Mouse (Mus musculus): ENCODE data around the gene Gadd45g. TPM values are rescaled to one million over a fixed set of nuclear protein-coding genes. Genes with fewer than 3 reads are reported as not detected.

Gadd45g gene
- 47.3 and 49.5 TPM in 2 replicates for polyA plus RNA-seq (2015; fragmentation: Nextera tagmentation; extraction: Ambion mirVana)

DNA sequence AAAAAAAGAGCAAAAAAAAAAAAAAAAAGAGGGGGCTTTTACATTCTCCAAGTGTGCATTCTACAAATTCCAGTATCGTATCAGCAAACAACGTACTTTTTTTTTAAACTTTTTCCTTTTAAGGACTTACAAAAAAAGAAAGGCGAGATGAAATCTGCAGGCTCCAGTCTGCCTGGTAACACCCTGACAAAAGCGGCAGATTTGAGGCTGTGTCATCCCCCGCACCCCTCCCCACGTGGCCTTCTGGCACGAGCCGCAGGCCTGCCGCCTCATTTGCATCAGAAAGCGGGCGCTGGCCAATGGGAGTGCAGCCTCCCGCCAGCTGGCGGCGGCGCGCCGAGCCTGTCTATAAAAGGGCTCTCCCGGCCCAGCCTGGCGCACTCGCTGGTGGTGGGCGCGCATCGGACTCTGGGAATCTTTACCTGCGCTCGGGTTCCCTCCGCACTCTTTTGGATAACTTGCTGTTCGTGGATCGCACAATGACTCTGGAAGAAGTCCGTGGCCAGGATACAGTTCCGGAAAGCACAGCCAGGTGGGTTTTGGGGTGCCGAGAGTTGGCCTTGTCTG, at the start of gene Gadd45g:
Gadd45g (plus strand) TSS at position 378 of the 567 bp plus-strand sequence.
- Histone ChIP-seq H3K4me2 (replicated peaks) (peak within 1 kb of the TSS; percentile 94), H3K4me1 (peaks cover 67% of the 10 kb centered on the region), H3K27me3 (peaks cover 5% of the 10 kb centered on the region; the same call in 1 of the 2 replicates), H3K9me3 (no peaks in the 10 kb centered on the region), H3K4me3 (peak within 1 kb of the TSS; percentile 67), H3K27ac (peak within 1 kb of the TSS; percentile 72), H3K36me3 (no peaks in the 10 kb centered on the region), H3K9ac (peak within 1 kb of the TSS; percentile 77)
- under 1% methylated on average over 31 of the region's 31 CpGs for WGBS
- peak; percentile 78 for ATAC-seq (ENCODE audit: low FRiP score, low read depth)

DNA sequence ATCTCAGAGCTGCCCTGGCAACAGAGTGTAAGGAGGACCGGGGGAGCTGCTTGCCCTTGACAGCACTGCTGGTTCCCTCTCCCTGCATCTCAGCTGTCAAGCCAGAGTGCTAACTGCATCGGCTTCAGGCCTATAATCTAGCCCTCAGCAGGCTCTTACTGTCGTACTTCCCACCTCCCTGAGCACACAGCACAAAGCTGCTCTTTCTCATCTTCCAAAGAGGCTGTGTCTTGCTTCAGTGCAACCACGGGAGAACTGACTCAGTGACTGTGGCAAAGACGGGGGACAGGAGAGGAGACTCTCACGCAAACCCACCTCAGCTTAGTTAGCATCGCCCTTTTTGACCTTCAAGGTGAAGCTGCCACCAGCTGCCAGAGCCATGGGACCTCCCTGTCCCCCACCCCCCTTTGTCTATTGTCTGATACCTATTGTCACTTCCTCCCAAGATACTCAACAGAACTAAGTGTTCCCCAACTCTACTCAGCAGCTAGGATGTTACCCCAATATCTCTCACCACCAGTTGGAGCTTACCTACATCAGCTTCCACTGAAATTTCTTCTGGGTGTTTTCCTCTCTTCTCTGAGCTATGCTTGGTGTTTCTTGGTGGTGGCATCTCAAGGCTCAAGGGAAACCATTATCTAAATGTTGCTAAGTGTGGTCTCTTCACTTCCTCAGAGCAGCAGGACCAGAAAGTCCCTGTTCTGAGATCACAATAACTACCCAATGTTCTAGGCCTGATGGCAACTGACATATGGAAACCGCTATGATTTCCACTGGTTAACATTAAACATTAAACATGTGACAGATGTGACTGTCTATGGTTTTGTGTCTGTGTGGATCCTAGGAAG, 48.4 kb upstream of the Gadd45g start:
- Histone ChIP-seq H3K4me1 (no peaks in the 10 kb centered on the region), H3K9me3 (no peaks in the 10 kb centered on the region), H3K27ac (no peak overlapping the region), H3K4me3 (no peak overlapping the region), H3K9ac (no peak overlapping the region), H3K4me2 (replicated peaks) (no peak overlapping the region), H3K36me3 (no peaks in the 10 kb centered on the region), H3K27me3 (no peaks in the 10 kb centered on the region; the same call in 1 of the 2 replicates)
- no peak for ATAC-seq (ENCODE audit: low FRiP score, low read depth)
- WGBS, result 57% methylated on average over 8 of the region's 8 CpGs

DNA sequence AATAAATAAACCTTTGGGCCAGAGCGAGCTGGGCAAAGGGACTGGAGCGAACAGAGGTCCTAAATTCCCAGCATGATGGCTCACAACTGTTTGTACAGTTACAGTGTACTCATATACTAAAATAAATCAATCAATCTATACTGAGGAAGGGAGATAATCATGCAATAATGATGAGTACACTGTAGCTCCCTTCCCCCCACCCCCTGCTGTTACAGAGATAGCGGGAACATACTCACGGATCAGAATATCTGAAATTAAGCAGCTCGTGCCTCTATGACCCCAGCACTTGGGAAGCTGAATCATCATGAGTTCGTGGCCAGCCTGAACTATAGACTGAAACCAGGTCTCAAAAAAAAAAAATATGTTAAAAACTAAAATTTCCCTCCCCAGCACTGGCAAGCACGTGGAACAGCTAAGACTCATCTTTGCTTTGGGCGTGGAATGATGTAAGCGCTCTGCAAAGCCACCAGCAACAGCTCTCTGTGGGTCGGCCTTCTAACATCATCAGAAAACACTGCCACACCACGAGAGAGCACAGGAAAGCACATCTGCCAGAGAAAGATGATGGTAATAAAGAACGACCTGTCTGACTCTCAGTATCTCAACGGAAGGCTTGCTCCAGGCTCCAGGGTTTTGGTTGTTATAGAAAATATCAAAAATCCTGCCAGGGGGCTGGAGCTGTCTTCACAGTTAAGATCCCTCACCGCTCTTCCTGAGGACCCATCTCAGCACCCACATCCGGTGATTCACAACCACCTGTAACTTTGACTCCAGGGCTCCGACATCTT, 46.5 kb upstream of the Gadd45g start:
- ATAC-seq (ENCODE audit: low FRiP score, low read depth), result no peak
- no peak overlapping the region for H3K27ac ChIP-seq
- no peak overlapping the region for H3K4me3 ChIP-seq
- no peaks in the 10 kb centered on the region for H3K27me3 ChIP-seq
- no peaks in the 10 kb centered on the region for H3K9me3 ChIP-seq
- no peaks in the 10 kb centered on the region for H3K36me3 ChIP-seq
- 80% methylated on average over 16 of the region's 16 CpGs for WGBS
- no peak overlapping the region for H3K4me2 ChIP-seq (replicated peaks)
- H3K9ac ChIP-seq, result no peak overlapping the region
- no peaks in the 10 kb centered on the region for H3K4me1 ChIP-seq

DNA sequence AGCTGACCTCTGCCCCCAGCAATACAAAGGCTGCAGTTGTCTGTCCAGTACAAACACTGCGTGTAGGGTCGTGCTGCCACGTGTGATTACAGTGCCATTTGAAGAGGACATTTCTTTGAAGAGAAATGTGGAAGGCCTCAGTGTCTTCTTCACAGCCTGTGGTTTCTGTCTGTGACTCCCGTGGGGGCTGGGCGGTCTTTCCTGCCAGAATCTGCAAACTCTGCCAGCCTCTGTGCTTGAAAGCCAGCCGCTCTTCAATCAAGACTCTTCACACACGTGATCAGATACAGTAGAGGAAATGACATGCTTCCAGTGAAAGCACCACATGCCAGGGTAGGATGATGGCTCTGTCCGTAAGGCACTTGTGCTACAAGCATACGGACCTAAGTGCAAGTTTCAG, 45.6 kb upstream of the Gadd45g start:
- 67% methylated on average over 9 of the region's 9 CpGs for WGBS
- no peaks in the 10 kb centered on the region for H3K27me3 ChIP-seq
- no peak for ATAC-seq (ENCODE audit: low FRiP score, low read depth)
- no peaks in the 10 kb centered on the region for H3K36me3 ChIP-seq
- no peak overlapping the region for H3K4me2 ChIP-seq (replicated peaks)
- H3K27ac ChIP-seq, result no peak overlapping the region
- H3K9ac ChIP-seq, result no peak overlapping the region
- H3K9me3 ChIP-seq, result no peaks in the 10 kb centered on the region
- H3K4me3 ChIP-seq, result no peak overlapping the region
- no peaks in the 10 kb centered on the region for H3K4me1 ChIP-seq

- 67% methylated on average over 4 of the region's 4 CpGs for WGBS
- Histone ChIP-seq H3K27ac (no peak overlapping the region), H3K4me3 (no peak overlapping the region), H3K4me2 (replicated peaks) (no peak overlapping the region), H3K27me3 (no peaks in the 10 kb centered on the region), H3K4me1 (no peaks in the 10 kb centered on the region), H3K9me3 (no peaks in the 10 kb centered on the region), H3K9ac (no peak overlapping the region), H3K36me3 (no peaks in the 10 kb centered on the region)
- ATAC-seq (ENCODE audit: low FRiP score, low read depth), result no peak
These were observed 40.8 kb upstream of the Gadd45g start for GRCm38 (mm10) chr13:51805634-51806033.

DNA sequence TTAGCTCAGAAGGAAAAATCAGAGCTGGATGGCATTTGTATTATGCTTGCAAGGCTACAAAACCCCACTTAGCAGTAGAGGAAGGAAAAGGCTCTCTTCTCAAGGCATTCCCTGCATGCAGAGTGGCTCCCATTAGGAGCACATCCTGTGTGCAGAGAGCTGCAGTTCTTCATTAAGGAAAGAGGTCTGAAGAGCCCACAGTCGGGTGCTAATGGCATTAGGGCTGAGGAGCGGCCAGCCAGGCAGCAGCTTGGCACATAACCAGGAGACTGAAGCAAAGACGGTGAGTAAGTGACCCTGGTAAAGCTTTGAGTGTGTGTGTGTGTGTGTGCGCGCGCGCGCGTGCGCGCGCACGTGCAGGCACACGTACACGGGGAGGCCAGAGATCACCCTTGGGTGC, 40.3 kb upstream of the Gadd45g start:
- 73% methylated on average over 15 of the region's 15 CpGs for WGBS
- no peaks in the 10 kb centered on the region for H3K9me3 ChIP-seq
- no peak for ATAC-seq (ENCODE audit: low FRiP score, low read depth)

GRCm38 (mm10) chr13:51808141-51808540, 38.3 kb upstream of the Gadd45g start:
- Histone ChIP-seq H3K4me1 (peaks cover under 1% of the 10 kb centered on the region; the same call in 1 of the 2 replicates), H3K27ac (no peak overlapping the region), H3K27me3 (no peaks in the 10 kb centered on the region), H3K9ac (no peak overlapping the region), H3K9me3 (no peaks in the 10 kb centered on the region), H3K36me3 (no peaks in the 10 kb centered on the region), H3K4me2 (replicated peaks) (no peak overlapping the region), H3K4me3 (no peak overlapping the region)
- ATAC-seq (ENCODE audit: low FRiP score, low read depth), result no peak
- WGBS, result 33% methylated on average over 12 of the region's 12 CpGs

More for the DNA sequence above, 40.3 kb upstream of the Gadd45g start:
- H3K4me3 ChIP-seq, result no peak overlapping the region
- H3K36me3 ChIP-seq, result no peaks in the 10 kb centered on the region
- no peaks in the 10 kb centered on the region for H3K4me1 ChIP-seq
- H3K4me2 ChIP-seq (replicated peaks), result no peak overlapping the region
- no peak overlapping the region for H3K9ac ChIP-seq
- no peak overlapping the region for H3K27ac ChIP-seq
- no peaks in the 10 kb centered on the region for H3K27me3 ChIP-seq

DNA sequence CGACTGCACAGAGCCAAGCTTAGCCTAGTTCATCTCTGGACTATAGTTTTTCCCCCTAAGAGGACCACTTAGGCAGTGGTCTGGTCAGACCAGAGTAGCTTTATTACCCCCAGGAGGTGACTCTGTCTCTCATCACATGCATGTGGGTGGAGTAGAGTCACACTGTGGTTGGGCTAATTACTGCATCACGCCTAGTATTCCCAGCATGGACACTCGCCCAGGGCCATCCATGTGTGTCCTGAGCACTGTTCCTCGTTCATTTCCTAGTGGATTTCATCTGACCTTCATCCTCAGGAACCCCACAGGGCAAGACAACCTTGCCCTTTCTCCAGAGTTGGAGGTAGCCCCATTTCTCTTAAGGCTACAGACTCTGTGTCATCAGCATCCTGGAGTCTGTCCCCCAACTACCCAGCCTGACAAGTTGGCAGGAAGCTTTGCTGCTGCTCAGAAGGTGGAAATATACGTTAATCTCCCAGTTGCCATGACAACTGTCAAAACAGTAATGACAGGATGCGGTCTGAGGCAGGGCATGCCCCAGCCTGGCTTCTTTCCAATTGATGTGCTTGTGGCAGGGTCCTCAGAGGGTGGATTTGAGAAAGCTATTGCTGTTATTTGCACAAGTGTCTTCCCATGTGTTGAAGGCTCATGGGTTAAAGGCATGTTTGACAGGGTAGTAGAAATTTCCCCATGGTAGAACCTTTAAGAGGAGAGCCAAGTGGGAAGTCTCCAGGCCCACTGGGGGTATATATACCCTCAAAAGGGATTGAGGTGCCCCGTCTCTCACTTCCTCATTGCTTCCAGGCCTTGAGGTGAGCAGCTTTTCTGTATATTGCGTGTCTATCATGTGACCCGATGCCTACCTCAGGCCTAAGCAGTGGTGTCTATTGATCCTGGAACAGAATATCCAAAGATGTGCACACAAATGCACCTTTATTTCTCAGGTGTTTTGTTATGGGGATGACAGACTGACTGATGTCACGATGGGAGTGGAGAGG, 32.6 kb upstream of the Gadd45g start:
- Histone ChIP-seq H3K4me2 (replicated peaks) (no peak overlapping the region), H3K27me3 (no peaks in the 10 kb centered on the region), H3K4me1 (peaks cover 19% of the 10 kb centered on the region), H3K4me3 (no peak overlapping the region), H3K9me3 (no peaks in the 10 kb centered on the region), H3K9ac (no peak overlapping the region), H3K27ac (no peak overlapping the region), H3K36me3 (no peaks in the 10 kb centered on the region)
- ATAC-seq (ENCODE audit: low FRiP score, low read depth), result no peak
- 44% methylated on average over 10 of the region's 10 CpGs for WGBS

GRCm38 (mm10) chr13:51814646-51815045, 31.8 kb upstream of the Gadd45g start:
- 85% methylated on average over 6 of the region's 6 CpGs for WGBS
- no peak for ATAC-seq (ENCODE audit: low FRiP score, low read depth)
- no peak overlapping the region for H3K4me3 ChIP-seq
- H3K4me1 ChIP-seq, result peaks cover 19% of the 10 kb centered on the region
- H3K9me3 ChIP-seq, result no peaks in the 10 kb centered on the region
- H3K27me3 ChIP-seq, result no peaks in the 10 kb centered on the region
- no peak overlapping the region for H3K4me2 ChIP-seq (replicated peaks)
- H3K27ac ChIP-seq, result no peak overlapping the region
- H3K36me3 ChIP-seq, result no peaks in the 10 kb centered on the region
- H3K9ac ChIP-seq, result no peak overlapping the region

GRCm38 (mm10) chr13:51815865-51816504, 30.5 kb upstream of the Gadd45g start:
- no peak overlapping the region for H3K4me3 ChIP-seq
- H3K27ac ChIP-seq, result no peak overlapping the region
- ATAC-seq (ENCODE audit: low FRiP score, low read depth), result no peak
- no peaks in the 10 kb centered on the region for H3K27me3 ChIP-seq
- no peaks in the 10 kb centered on the region for H3K36me3 ChIP-seq
- no peak overlapping the region for H3K4me2 ChIP-seq (replicated peaks)
- no peaks in the 10 kb centered on the region for H3K9me3 ChIP-seq
- WGBS, result 78% methylated on average over 9 of the region's 9 CpGs
- H3K9ac ChIP-seq, result no peak overlapping the region
- H3K4me1 ChIP-seq, result peaks cover 19% of the 10 kb centered on the region

- no peak overlapping the region for H3K27ac ChIP-seq
- H3K27me3 ChIP-seq, result no peaks in the 10 kb centered on the region
- H3K36me3 ChIP-seq, result no peaks in the 10 kb centered on the region
- H3K9me3 ChIP-seq, result no peaks in the 10 kb centered on the region
- H3K4me2 ChIP-seq (replicated peaks), result no peak overlapping the region
- peaks cover 19% of the 10 kb centered on the region for H3K4me1 ChIP-seq
- no peak for ATAC-seq (ENCODE audit: low FRiP score, low read depth)
- WGBS, result 59% methylated on average over 5 of the region's 5 CpGs
- no peak overlapping the region for H3K9ac ChIP-seq
- H3K4me3 ChIP-seq, result no peak overlapping the region
These were observed 29.9 kb upstream of the Gadd45g start for GRCm38 (mm10) chr13:51816559-51817041.
